Mouse (Mus musculus): ENCODE measurements around the gene Mapk10. TPM values are rescaled to one million over a fixed set of nuclear protein-coding genes. Genes with fewer than 3 reads are reported as not detected.

Gene Mapk10
- polyA plus RNA-seq, 1 experiment = not detected

GRCm38 (mm10) chr5:103164022-103164421 is 47.1 kb downstream of the Mapk10 start:
- no peak overlapping the region for H3K27ac ChIP-seq (ENCODE audit: insufficient read depth, low read length)
- no peaks in the 10 kb centered on the region for H3K9me3 ChIP-seq (replicated peaks; ENCODE audit: control insufficient read depth, insufficient read depth, low read length, poor library complexity, severe bottlenecking)
- H3K9ac ChIP-seq (ENCODE audit: low read depth, poor library complexity, severe bottlenecking) = no peak overlapping the region
- no peak for TF ChIP-seq POLR2A (IDR thresholded peaks at IDR 0.05; ENCODE audit: insufficient read depth, low read length)
- TF ChIP-seq EP300 (IDR thresholded peaks at IDR 0.05; ENCODE audit: insufficient read depth, low read depth, low read length) = no peak
- no peak for TF ChIP-seq CTCF (IDR thresholded peaks at IDR 0.05; ENCODE audit: low read depth, low read length)
- no peak overlapping the region for H3K4me3 ChIP-seq (ENCODE audit: low read depth, low read length)
- no peaks in the 10 kb centered on the region for H3K36me3 ChIP-seq (ENCODE audit: control insufficient read depth, insufficient read depth, low read length, poor library complexity, severe bottlenecking)
- H3K4me1 ChIP-seq (ENCODE audit: control insufficient read depth, insufficient read depth, low read length) = peaks cover 3% of the 10 kb centered on the region
- no peaks in the 10 kb centered on the region for H3K27me3 ChIP-seq (ENCODE audit: control insufficient read depth, insufficient read depth, low read length, poor library complexity, severe bottlenecking)

- Histone ChIP-seq H3K27ac (ENCODE audit: insufficient read depth, low read length) (no peak overlapping the region), H3K36me3 (ENCODE audit: control insufficient read depth, insufficient read depth, low read length, poor library complexity, severe bottlenecking) (no peaks in the 10 kb centered on the region), H3K27me3 (ENCODE audit: control insufficient read depth, insufficient read depth, low read length, poor library complexity, severe bottlenecking) (no peaks in the 10 kb centered on the region), H3K4me3 (ENCODE audit: low read depth, low read length) (no peak overlapping the region), H3K9ac (ENCODE audit: low read depth, poor library complexity, severe bottlenecking) (no peak overlapping the region), H3K9me3 (replicated peaks; ENCODE audit: control insufficient read depth, insufficient read depth, low read length, poor library complexity, severe bottlenecking) (no peaks in the 10 kb centered on the region), H3K4me1 (ENCODE audit: control insufficient read depth, insufficient read depth, low read length) (peaks cover 3% of the 10 kb centered on the region)
- TF ChIP-seq EP300 (IDR thresholded peaks at IDR 0.05; ENCODE audit: insufficient read depth, low read depth, low read length) (no peak), POLR2A (IDR thresholded peaks at IDR 0.05; ENCODE audit: insufficient read depth, low read length) (no peak), CTCF (IDR thresholded peaks at IDR 0.05; ENCODE audit: low read depth, low read length) (no peak)
Measured at GRCm38 (mm10) chr5:103161574-103161973, 49.6 kb downstream of the Mapk10 start.

DNA sequence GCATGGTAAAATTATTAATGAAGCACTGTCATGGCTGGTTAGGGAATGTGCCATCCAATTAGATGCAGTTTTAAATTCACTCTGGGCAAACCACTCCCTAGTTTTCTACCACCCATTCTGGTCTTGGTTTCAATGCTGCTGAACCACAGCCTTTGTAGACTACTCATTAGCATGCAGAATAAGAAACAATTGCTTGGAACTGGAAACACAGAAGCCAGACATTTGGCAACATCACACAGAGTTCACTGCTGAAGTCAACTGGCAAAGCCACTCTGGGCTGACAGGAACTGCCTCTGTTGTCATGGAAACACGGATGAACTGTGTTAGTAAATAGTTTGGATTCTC is 50.0 kb downstream of the Mapk10 start:
- Histone ChIP-seq H3K4me3 (ENCODE audit: low read depth, low read length) (no peak overlapping the region), H3K27ac (ENCODE audit: insufficient read depth, low read length) (no peak overlapping the region), H3K9ac (ENCODE audit: low read depth, poor library complexity, severe bottlenecking) (no peak overlapping the region), H3K4me1 (ENCODE audit: control insufficient read depth, insufficient read depth, low read length) (peaks cover 3% of the 10 kb centered on the region), H3K27me3 (ENCODE audit: control insufficient read depth, insufficient read depth, low read length, poor library complexity, severe bottlenecking) (no peaks in the 10 kb centered on the region), H3K9me3 (replicated peaks; ENCODE audit: control insufficient read depth, insufficient read depth, low read length, poor library complexity, severe bottlenecking) (no peaks in the 10 kb centered on the region), H3K36me3 (ENCODE audit: control insufficient read depth, insufficient read depth, low read length, poor library complexity, severe bottlenecking) (no peaks in the 10 kb centered on the region)
- TF ChIP-seq CTCF (IDR thresholded peaks at IDR 0.05; ENCODE audit: low read depth, low read length) (no peak), POLR2A (IDR thresholded peaks at IDR 0.05; ENCODE audit: insufficient read depth, low read length) (no peak), EP300 (IDR thresholded peaks at IDR 0.05; ENCODE audit: insufficient read depth, low read depth, low read length) (no peak)

DNA sequence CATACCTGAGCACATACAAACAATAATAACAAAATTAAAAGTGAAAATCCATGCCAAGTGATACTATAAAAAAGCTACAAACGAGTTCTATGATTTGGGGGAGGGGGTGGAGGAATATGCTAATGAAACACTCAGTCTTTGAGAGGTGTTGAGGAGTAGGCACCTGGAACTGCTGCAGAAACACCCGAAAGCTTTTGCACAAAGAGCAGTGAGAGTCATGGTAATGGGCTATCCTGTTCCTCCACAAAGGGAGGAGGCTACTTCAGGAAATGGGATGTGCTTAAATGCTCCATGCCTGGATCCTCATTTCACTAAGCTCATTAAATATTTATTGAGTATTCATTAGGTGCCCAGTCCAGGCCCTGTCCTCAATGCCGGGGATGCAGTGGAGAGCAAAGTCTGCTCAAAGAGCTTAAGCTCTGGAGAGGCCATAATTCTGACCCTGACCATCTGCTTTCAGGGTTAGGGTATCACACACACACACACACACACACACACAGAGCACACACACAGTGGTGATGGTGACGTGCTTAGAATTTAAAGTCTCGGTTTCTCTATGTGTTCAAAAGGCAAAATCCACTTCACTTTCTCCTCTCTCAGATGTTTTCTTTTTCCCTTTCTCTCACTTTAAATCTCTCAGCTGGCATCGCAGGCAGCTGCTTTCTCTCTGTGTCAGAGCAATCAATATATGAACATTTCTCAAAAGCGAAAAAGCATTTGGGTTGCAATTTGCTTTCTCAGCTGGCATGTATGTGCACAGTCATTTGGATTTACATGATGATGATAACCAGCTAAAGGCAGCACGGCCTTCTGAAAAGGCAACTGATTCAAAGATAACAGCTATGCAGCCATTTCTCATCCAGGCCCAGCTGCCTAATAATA is 50.6 kb downstream of the Mapk10 start:
- TF ChIP-seq CTCF (IDR thresholded peaks at IDR 0.05; ENCODE audit: low read depth, low read length) (no peak), EP300 (IDR thresholded peaks at IDR 0.05; ENCODE audit: insufficient read depth, low read depth, low read length) (no peak), POLR2A (IDR thresholded peaks at IDR 0.05; ENCODE audit: insufficient read depth, low read length) (no peak)

GRCm38 (mm10) chr5:103140935-103141334 is 70.2 kb downstream of the Mapk10 start:
- H3K27me3 ChIP-seq (ENCODE audit: control insufficient read depth, insufficient read depth, low read length, poor library complexity, severe bottlenecking) = no peaks in the 10 kb centered on the region
- no peak overlapping the region for H3K9ac ChIP-seq (ENCODE audit: low read depth, poor library complexity, severe bottlenecking)
- H3K9me3 ChIP-seq (replicated peaks; ENCODE audit: control insufficient read depth, insufficient read depth, low read length, poor library complexity, severe bottlenecking) = peaks cover 3% of the 10 kb centered on the region; the same call in 1 of the 2 replicates
- no peaks in the 10 kb centered on the region for H3K4me1 ChIP-seq (ENCODE audit: control insufficient read depth, insufficient read depth, low read length)
- TF ChIP-seq CTCF (IDR thresholded peaks at IDR 0.05; ENCODE audit: low read depth, low read length) (no peak), POLR2A (IDR thresholded peaks at IDR 0.05; ENCODE audit: insufficient read depth, low read length) (no peak), EP300 (IDR thresholded peaks at IDR 0.05; ENCODE audit: insufficient read depth, low read depth, low read length) (no peak)
- no peak overlapping the region for H3K4me3 ChIP-seq (ENCODE audit: low read depth, low read length)
- H3K27ac ChIP-seq (ENCODE audit: insufficient read depth, low read length) = no peak overlapping the region
- H3K36me3 ChIP-seq (ENCODE audit: control insufficient read depth, insufficient read depth, low read length, poor library complexity, severe bottlenecking) = no peaks in the 10 kb centered on the region

More for the DNA sequence above, 50.6 kb downstream of the Mapk10 start:
- H3K36me3 ChIP-seq (ENCODE audit: control insufficient read depth, insufficient read depth, low read length, poor library complexity, severe bottlenecking) = no peaks in the 10 kb centered on the region
- H3K9ac ChIP-seq (ENCODE audit: low read depth, poor library complexity, severe bottlenecking) = no peak overlapping the region
- H3K27ac ChIP-seq (ENCODE audit: insufficient read depth, low read length) = no peak overlapping the region
- peaks cover 3% of the 10 kb centered on the region for H3K4me1 ChIP-seq (ENCODE audit: control insufficient read depth, insufficient read depth, low read length)
- no peaks in the 10 kb centered on the region for H3K27me3 ChIP-seq (ENCODE audit: control insufficient read depth, insufficient read depth, low read length, poor library complexity, severe bottlenecking)
- H3K9me3 ChIP-seq (replicated peaks; ENCODE audit: control insufficient read depth, insufficient read depth, low read length, poor library complexity, severe bottlenecking) = no peaks in the 10 kb centered on the region
- no peak overlapping the region for H3K4me3 ChIP-seq (ENCODE audit: low read depth, low read length)

DNA sequence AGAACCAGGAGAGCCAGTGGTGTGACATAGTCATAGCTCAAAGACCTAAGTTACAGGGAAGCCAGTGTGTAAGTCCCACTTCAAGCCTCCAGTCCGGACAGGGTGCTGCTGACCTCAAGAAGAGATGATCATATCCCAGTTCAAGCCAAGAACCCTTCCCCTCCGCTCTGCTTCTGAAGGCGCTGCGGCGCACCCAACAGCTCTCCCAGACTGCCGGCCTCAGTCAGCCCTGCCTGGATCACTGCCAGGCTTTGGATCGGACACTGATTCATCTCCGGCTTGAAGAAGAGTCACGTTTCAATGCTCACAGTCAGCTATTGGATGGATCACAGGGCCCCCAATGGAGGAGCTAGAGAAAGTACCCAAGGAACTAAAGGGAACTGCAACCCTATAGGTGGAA is 76.3 kb downstream of the Mapk10 start:
- H3K4me1 ChIP-seq (ENCODE audit: control insufficient read depth, insufficient read depth, low read length) = no peaks in the 10 kb centered on the region
- H3K9me3 ChIP-seq (replicated peaks; ENCODE audit: control insufficient read depth, insufficient read depth, low read length, poor library complexity, severe bottlenecking) = no peaks in the 10 kb centered on the region; the same call in 1 of the 2 replicates
- no peak overlapping the region for H3K4me3 ChIP-seq (ENCODE audit: low read depth, low read length)
- H3K27ac ChIP-seq (ENCODE audit: insufficient read depth, low read length) = no peak overlapping the region
- H3K27me3 ChIP-seq (ENCODE audit: control insufficient read depth, insufficient read depth, low read length, poor library complexity, severe bottlenecking) = no peaks in the 10 kb centered on the region
- H3K9ac ChIP-seq (ENCODE audit: low read depth, poor library complexity, severe bottlenecking) = no peak overlapping the region
- no peak for TF ChIP-seq EP300 (IDR thresholded peaks at IDR 0.05; ENCODE audit: insufficient read depth, low read depth, low read length)
- no peak for TF ChIP-seq POLR2A (IDR thresholded peaks at IDR 0.05; ENCODE audit: insufficient read depth, low read length)
- no peaks in the 10 kb centered on the region for H3K36me3 ChIP-seq (ENCODE audit: control insufficient read depth, insufficient read depth, low read length, poor library complexity, severe bottlenecking)
